Mouse (Mus musculus): ENCODE results near the gene Bin2.

The Bin2 gene

DNA sequence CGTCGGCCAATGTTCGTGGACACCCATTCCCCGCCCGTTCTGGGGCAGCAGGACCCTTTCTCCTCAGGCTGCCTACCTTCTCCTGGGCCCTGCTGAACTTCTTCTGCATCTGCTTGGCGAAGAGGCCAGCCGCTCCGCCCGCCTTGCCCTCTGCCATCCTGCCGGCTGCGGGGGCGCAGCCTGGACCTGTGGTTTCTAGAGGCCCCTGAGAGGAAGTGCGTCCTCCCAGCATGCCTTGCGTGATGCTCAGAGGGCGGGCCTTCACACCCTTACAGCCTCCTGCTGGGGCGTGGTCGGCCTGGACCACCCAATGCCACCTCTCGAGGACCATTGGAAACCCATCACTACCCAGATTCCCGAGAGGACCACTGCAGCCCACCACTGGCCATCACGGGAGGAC is at the start of gene Bin2:
Gene Bin2, minus strand, starts transcription at position 217 of the 400 bp plus-strand sequence.
- no peak for DNase-seq

DNA sequence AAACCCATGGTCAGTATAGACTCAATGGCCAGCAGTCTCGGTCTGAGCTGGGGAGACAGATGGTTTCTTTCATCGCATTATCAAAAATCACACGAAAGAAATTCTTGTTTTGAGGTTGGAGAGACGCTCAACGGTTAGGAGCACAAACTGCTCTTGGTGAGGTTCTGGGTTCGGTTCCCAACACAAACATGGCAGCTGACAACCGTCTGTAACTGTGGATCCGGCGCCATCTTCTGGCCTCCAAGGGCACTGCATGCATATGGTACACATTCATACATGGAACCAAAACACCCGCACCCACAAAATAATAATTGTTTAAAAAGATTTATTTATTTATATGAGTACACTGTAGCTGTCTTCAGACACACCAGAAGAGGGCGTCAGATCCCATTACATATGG is 49.2 kb upstream of the Bin2 start:
- DNase-seq = no peak

GRCm38 (mm10) chr15:100717933-100718332 is 48.6 kb upstream of the Bin2 start:
- DNase-seq = no peak

GRCm38 (mm10) chr15:100715399-100715993 is 46.1 kb upstream of the Bin2 start:
- no peak for DNase-seq

GRCm38 (mm10) chr15:100714470-100714869 is 45.1 kb upstream of the Bin2 start:
- DNase-seq = no peak

GRCm38 (mm10) chr15:100710838-100711237 is 41.5 kb upstream of the Bin2 start:
- DNase-seq = no peak

GRCm38 (mm10) chr15:100708433-100709078 is 39.2 kb upstream of the Bin2 start:
- no peak for DNase-seq

GRCm38 (mm10) chr15:100706226-100706625 is 36.9 kb upstream of the Bin2 start:
- no peak for DNase-seq

- no peak for DNase-seq
Observed at GRCm38 (mm10) chr15:100705376-100705775, 36.0 kb upstream of the Bin2 start.

GRCm38 (mm10) chr15:100703913-100704312 is 34.6 kb upstream of the Bin2 start:
- no peak for DNase-seq

- DNase-seq = no peak
Observed at GRCm38 (mm10) chr15:100701856-100702255, 32.5 kb upstream of the Bin2 start.

DNA sequence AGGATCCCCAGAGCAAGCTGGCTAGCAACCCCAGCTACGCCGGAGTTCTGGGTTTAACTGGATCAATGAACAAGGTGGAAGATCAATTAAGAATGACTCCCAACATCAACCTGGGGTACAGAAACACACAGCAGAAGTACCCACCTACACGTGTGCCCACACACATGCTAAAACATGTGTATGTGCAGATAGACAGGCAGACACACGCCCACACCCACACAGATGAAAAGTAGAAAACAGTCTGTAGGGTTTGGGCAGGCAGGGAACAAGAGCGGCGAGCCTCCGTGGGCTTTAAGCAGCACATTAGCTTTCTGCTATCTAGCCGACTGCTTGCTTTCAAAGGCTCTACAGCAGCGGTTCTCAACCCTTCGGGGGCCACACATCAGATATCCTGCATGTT is 31.8 kb upstream of the Bin2 start:
- peak; percentile 8 for DNase-seq

DNA sequence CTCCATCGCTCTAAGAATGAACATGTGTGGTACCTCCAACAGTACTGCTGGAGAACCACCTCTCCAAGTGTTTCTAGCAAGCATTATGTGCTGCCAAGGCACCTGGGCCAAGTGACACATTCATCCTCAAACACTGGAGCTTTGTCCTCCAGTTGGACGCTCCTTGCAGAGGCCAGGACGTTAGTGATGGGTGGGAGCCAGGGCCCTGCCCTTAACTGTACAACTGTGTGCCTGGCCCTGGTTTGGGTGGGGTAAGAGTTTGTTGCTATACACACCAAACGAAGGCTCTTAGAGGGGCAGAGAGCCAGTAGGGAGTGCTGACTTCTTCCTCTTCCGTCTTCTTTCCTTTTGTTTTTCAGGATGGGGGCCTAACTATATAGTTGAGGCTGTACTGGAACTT is 31.1 kb upstream of the Bin2 start:
- no peak for DNase-seq

DNA sequence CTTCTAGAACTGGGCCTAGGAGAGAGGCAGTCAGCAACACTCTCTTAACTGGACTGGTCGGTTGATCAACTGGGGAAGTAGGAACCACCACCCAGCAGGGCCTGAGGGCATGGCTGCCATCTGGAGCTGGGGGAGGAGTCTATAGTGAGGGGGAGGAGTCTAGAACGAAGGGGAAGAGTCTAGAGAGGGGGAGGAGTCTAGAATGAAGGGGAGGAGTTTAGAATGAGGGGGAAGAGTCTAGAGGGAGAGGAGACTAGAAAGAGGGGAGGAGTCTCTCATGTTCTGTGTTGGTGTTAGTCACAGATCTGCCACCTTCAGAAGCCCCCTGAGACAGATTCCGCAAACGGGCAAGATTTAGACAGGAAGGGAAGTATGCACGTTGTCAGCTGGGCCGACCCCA is 30.0 kb upstream of the Bin2 start:
- DNase-seq = no peak

DNA sequence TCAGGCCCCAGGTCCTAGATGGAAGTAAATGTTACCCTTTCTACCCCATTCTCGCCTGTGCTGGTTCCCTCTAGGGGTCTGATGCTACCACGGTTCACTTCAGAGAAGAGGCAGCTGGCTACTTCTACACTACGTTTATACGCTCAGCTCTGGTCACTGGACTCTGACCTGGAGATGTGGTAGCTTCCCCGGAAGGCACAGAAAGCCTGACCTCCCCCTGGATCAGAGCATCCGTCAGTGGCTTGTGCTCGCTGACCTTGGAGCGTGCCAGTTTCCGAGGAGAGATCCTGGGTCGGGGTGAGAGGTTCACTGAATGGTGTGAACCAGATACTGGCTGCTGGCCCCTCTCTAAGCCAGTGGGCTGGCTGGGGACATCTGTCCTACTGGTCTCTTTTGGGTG is 28.7 kb upstream of the Bin2 start:
- no peak for DNase-seq

DNA sequence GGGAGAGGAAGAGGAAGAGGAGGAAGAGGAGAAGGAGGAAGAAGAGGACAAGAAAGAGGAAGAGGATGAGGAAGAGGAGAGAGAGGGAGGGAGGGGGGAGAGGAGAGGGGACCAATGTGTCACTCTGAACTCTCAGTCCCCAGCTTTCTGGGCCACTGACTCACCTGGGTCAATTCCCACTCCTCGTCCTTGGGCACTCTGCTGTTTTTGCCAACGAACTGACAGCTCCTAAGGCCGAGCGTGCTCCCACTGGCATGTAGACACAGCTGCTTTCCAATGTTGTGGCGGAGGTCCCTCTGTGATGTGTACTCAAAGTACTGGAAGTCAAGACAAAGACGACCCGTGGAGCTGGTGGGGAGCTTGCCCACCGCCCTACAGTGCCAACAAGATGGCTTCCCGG is 25.1 kb upstream of the Bin2 start:
- DNase-seq = no peak

- no peak for DNase-seq
Observed at GRCm38 (mm10) chr15:100691990-100692389, 22.6 kb upstream of the Bin2 start.

- no peak for DNase-seq
Observed at GRCm38 (mm10) chr15:100687430-100687971, 18.1 kb upstream of the Bin2 start, which contains the start of gene Cela1. Gene Cela1, minus strand, starts transcription at chr15:100687921.

GRCm38 (mm10) chr15:100686989-100687388 is 17.6 kb upstream of the Bin2 start:
- DNase-seq = peak; percentile 39

- no peak for DNase-seq
Observed at GRCm38 (mm10) chr15:100686434-100686833, 17.1 kb upstream of the Bin2 start.

DNA sequence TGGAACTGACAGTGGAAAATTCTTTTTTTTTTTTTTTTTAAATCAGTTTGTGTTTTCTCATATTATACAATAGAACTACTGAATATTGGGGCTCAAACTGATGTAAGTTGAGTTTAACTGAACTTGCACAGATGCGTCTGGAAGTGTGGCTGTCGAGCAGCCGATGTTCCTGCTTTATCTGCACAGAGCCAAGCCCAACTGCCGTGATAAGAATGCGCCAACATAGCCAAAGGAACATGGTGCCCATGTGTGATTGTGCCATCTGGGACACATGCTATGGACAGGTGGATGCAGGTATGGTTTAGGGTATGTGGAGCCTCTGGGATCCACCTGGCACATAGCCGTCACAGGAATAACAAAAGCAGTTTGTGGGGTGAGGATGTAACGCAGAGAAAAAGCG is 16.5 kb upstream of the Bin2 start:
- DNase-seq = no peak

DNA sequence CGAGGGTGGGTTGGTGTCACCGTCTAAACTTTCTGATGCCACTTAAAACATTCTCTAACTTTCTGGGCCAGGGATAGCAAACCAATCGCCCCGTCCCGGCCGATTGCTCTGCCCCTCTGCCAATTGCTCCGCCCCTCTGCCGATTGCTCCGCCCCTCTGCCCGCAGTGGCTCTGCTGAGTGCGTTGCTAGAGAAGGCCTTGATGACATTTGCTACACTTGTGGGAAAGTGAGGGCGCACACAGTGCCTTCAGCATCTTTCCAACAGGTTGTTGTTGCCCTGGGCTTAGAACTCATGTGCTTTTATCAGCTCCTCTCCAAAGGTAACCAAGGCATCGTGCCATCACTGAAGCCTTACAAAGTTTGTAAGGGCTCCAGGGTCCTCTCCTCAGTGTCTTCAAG is 15.9 kb upstream of the Bin2 start:
- no peak for DNase-seq

DNA sequence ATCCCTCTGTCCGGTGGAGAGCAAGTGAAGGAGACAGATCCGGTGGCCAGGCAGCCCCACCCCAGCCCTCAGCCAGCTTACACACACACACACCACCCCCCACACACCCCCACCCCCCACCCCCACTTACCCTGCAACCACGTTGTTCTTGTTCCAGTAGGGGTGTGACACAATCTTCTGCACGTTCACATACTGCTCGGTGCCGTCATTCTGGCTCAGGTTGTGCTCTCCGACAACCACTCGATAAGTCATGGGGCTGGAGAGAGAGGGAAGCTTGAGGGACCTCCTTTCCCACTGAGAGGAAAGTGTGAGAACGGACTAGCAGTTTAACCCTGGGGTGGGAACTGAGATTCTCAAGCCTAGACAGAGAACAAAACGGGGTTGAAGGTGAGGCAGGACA is 15.1 kb upstream of the Bin2 start:
- DNase-seq = no peak

GRCm38 (mm10) chr15:100683041-100683440 is 13.7 kb upstream of the Bin2 start:
- DNase-seq = peak; percentile 54

- no peak for DNase-seq
Observed at GRCm38 (mm10) chr15:100681770-100682169, 12.4 kb upstream of the Bin2 start.

Measured in right cerebral cortex, adult 18-20 months (tissue).